Mouse (Mus musculus): ENCODE results near the gene Anapc11.
"Not testable (repeated sequence)": the region's sequence is repeated elsewhere in the genome, so short reads cannot be mapped to it uniquely, and the experiment has no call there.

The Anapc11 gene

GRCm38 (mm10) chr11:120598283-120598989, at the start of gene Anapc11, which contains the start of gene Alyref:
Anapc11 (plus strand) TSS chr11:120598421.
Alyref (minus strand) TSS chr11:120598365.
- peak; percentile 93 for DNase-seq

GRCm38 (mm10) chr11:120548786-120549167, 49.4 kb upstream of the Anapc11 start:
- no peak for DNase-seq

DNA sequence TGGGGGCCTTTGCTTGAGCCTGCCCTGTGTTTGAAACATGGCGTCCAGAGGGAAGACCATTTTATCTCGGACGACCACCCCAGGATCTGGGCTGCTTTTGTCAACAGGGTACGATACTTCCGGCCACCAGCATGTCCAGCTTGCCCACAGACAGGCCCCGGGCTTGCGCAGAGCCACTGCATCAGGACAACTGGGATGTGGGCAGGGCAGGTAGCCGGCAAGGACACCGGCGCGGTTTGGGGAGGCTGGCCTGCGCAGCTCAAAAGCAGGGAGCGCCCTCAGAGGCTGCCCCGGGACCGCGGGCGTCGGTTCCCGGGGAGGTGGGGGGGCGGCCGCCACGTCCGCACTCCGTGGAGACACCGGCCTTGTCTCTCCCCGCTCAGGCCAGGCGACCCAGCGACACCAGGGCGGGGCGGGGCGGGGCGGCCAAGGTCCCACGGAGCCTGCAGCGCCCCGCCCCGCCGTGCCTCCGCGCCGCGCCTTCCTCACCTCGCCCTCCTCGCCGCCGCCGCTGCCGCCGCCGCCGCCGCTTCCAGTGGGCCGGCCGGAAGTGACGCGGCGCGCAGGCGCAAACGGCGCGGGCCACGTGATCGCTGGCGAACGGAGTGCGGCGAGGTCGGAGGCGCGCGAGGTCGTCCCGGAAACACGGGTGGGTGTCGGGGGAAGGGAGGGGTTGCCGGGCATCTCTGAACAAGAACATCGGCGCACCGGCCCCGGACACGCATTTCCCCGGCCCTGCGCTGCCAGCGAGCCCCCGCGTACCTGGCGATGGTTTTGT, 48.9 kb upstream of the Anapc11 start, which contains the start of gene Mcrip1:
Gene Mcrip1 (minus strand): TSS at position 560 of the 778 bp plus-strand sequence.
- peak; percentile 96 for DNase-seq

- no peak for DNase-seq
Measured at GRCm38 (mm10) chr11:120549986-120550809, 48.0 kb upstream of the Anapc11 start.

- no peak for DNase-seq
Measured at GRCm38 (mm10) chr11:120550810-120551440, 47.3 kb upstream of the Anapc11 start, which contains the start of gene Ppp1r27. Ppp1r27 (minus strand) TSS chr11:120551132.

- DNase-seq: no peak
Measured at GRCm38 (mm10) chr11:120552736-120553135, 45.5 kb upstream of the Anapc11 start.

DNA sequence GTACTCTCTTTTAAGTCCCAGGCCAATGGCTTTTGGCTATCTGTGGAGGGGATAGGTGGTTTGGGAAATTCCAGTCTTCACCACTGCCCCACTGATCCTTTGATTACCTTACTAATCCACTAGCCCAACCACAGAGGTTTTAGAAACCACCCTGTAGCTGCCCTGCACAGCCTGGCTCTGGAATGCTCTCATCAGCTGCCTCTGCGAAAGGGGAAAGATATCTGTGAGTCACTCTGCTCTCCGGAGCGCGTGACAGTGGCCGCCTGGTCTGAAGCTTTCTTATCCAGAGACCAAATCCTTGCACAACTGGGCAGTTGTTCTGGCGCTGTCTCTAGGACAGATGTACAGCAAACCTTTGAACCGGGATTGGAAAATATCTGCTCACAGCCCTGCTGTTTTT, 43.4 kb upstream of the Anapc11 start:
- DNase-seq: no peak

DNA sequence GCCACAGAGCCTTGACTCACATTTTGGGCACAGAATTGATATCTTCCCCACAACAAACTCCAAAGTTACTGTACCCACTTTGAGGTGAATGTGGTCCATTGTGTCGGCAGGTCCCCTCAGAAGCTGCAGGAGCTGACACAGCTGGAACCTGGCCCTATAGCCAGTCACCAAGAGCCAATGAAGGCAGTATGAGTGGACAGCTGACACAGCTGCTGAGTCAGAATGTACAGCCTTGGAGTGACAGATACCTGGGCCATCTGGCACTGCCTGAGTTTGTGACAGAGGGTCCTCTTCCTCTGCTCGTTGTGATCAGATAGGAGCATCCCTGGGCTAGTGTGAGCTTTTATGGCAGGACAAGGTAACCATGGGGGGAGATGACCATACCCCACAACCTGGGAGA, 43.0 kb upstream of the Anapc11 start:
- DNase-seq: no peak

DNA sequence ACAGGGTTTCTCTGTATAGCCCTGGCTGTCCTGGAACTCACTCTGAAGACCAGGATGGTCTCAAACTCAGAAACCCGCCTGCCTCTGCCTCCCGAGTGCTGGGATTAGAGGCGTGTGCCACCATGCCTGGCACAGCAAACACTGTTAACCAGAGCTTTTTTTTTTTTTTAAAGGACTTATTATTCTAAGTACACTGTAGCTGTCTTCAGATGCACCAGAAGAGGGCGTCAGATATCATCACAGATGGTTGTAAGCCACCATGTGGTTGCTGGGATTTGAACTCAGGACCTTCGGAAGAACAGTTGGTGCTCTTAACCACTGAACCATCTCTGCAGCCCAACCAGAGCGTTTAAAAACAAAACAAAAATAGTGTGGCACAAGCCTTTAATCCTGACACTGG, 39.4 kb upstream of the Anapc11 start:
- DNase-seq: not testable (repeated sequence)

DNA sequence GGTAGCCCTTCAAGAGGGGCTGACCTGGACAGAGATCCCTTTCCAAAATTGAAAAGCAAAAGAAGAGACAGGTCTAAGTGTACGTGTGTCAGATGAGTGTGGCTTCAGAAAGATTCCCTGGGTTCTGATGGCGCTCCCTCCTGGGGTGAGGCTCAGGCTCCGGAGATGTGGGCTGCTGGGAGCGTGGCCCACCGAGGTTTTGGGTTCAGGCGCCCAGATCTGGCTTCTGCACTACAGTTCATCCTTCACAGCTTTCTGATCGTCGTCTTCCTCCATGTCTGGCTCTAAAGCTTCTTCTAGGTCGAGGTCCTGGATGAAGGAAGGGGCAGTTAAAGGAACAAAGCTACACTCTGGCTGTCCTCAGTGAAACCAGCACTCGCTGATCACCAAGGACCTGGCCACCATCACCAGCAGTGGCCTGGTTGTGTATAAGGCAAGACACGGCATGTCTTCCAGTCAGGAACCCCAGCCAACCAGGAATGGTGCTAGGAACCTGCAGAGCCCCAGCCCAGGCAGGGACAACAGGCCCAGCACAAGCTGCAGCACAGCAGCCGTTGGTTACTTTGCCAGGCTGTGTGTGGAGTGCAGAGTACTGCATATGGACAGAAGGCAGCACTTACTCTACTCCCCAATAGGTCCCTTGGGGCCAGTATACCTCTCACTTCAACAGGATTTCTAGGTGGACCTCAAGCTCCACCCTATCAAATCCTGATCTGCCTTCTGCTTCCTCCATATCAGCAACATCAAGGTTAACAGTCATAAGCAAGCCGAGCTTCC, 37.1 kb upstream of the Anapc11 start:
- no peak for DNase-seq

GRCm38 (mm10) chr11:120562949-120563348, 35.3 kb upstream of the Anapc11 start:
- DNase-seq: no peak

- DNase-seq: no peak
Measured at GRCm38 (mm10) chr11:120565114-120565513, 33.1 kb upstream of the Anapc11 start.

GRCm38 (mm10) chr11:120568324-120568723, 29.9 kb upstream of the Anapc11 start:
- DNase-seq: no peak

DNA sequence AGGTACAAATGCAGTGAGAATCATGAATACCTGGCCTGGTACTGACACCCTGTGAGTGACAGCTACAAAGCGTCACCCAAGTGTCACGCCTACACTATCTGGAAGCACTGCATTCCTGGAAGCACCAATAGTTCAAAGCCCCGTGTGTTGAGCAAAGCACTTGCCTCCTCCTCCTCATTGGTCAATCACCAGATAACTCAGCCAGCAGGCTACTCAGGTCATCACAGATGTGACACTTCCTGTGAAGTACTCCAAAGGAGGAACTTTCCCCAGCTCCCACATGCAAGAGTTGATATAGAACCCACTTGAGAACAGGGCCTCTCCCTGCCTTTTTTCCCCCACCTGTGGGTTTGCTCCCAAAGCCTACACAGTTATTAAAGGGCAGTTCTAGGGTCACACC, 27.1 kb upstream of the Anapc11 start:
- no peak for DNase-seq

- DNase-seq: no peak
Measured at GRCm38 (mm10) chr11:120571754-120572416, 26.3 kb upstream of the Anapc11 start.

DNA sequence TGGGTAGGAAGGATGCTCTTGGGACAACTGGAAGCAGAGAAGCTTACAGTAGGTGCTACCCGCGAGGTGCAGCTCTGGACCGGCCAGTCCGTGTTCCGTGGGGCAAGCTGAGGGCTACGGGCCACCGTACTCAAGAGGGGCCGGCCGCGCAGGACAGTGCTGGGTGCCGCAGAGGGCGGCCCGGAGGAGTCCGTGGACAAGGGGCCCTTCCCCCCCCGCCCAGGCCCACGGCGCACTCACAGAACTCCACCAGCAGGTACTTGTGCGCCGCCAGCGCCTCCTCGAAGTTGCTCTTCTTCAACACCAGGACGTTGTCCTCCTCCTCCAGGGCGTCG, 25.8 kb upstream of the Anapc11 start:
- DNase-seq: no peak

GRCm38 (mm10) chr11:120572752-120573584, 25.3 kb upstream of the Anapc11 start, which contains the start of gene P4hb:
P4hb (minus strand) TSS chr11:120573253.
- DNase-seq: peak; percentile 100

- peak; percentile 18 for DNase-seq
Measured at GRCm38 (mm10) chr11:120573585-120574277, 24.5 kb upstream of the Anapc11 start.

DNA sequence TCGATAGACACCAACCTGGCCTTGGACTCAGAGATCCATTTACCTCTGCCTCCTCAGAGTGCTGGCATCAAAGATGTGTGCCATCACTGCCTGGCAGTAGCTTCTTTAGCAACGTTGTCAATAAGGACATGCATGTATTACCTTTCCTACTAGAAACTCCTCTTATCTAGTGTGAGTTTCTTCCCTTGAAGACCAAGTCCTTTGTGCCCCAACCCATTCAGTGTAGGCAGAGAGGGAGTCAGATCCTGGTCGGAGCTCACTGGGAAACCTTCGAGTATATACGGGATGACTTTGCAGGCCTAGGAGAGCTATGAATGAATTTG, 24.0 kb upstream of the Anapc11 start:
- no peak for DNase-seq

DNA sequence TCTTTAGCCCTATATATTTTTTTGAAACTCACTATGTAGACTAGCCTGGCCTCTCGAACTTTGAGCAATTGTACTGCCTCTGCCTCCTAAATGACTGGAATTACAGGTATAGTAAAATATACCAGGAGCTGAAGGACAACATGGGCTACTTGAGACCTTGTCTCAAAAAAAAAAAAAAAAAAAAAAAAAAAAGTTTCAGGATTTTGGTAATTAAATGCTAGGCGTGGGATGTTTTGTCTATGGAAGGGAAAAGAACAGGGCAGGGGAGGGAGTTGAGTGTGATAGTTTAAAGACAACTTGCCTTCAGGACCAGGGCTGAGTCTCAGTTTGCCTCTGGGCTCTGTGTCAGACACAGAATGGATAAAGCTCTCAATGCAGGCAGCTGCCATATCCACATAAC, 23.2 kb upstream of the Anapc11 start:
- DNase-seq: no peak
